Mouse (Mus musculus) stomach, postnatal 0 days (tissue): ENCODE data around the gene Nccrp1. TPM values are rescaled to one million over a fixed set of nuclear protein-coding genes. Genes with fewer than 3 reads are reported as not detected.

ENCODE experiments used
- ATAC-seq: fragments of 200-750 bp; cut with Nextera tagmentation; 2 replicates; pipeline ENCODE4 v1.8.0; 2017; ENCODE audit not compliant: low FRiP score, low TSS enrichment
- DNase-seq: peaks from one replicate; pipeline ENCODE4 v3.0.0-alpha.2; 2016; ENCODE audit warnings: low spot score
- H3K27ac ChIP-seq: fragments of 300-500 bp; sonication (generic); replicated peaks from 2 replicates; pipeline ENCODE4 v1.5.1; 2014; ENCODE audit warnings: mild to moderate bottlenecking, control low read depth
- H3K27me3 ChIP-seq: fragments of 300-500 bp; sonication (generic); 2 replicates; pipeline ENCODE4 v1.6.1; 2014; ENCODE audit warnings: low read length; ENCODE audit not compliant: control insufficient read depth, insufficient read depth
- H3K36me3 ChIP-seq: fragments of 300-500 bp; sonication (generic); 2 replicates; pipeline ENCODE4 v1.6.1; 2014; ENCODE audit warnings: low read length, mixed read lengths; ENCODE audit not compliant: control insufficient read depth, insufficient read depth
- H3K4me1 ChIP-seq: fragments of 300-500 bp; sonication (generic); replicated peaks from 2 replicates; pipeline ENCODE4 v1.6.1; 2014; ENCODE audit warnings: antibody characterized with exemption; ENCODE audit not compliant: control insufficient read depth, insufficient read depth
- H3K4me2 ChIP-seq: fragments of 300-500 bp; sonication (generic); replicated peaks from 2 replicates; pipeline ENCODE4 v1.6.1; 2014; ENCODE audit warnings: low read depth, mild to moderate bottlenecking, control low read depth, moderate library complexity
- H3K4me3 ChIP-seq: fragments of 300-500 bp; sonication (generic); 2 replicates; pipeline ENCODE4 v1.5.1; 2014; ENCODE audit warnings: low read depth, low read length, control low read depth
- H3K9ac ChIP-seq: fragments of 300-500 bp; sonication (generic); 2 replicates; pipeline ENCODE4 v1.6.1; 2014; ENCODE audit warnings: mild to moderate bottlenecking, low read length, control low read depth, mixed read lengths
- H3K9me3 ChIP-seq: fragments of 300-500 bp; sonication (generic); 2 replicates; pipeline ENCODE4 v1.6.1; 2016; ENCODE audit warnings: low read length; ENCODE audit not compliant: control insufficient read depth
- CTCF ChIP-seq: IDR thresholded peaks from 2 replicates; pipeline ENCODE4 v1.5.1; 2016; ENCODE audit warnings: antibody characterized with exemption, low read depth, mild to moderate bottlenecking, moderate library complexity
- EP300 ChIP-seq: optimal IDR thresholded peaks from 2 replicates; pipeline ENCODE3; 2016; ENCODE audit warnings: antibody characterized with exemption
- WGBS: fragments of 180-500 bp; shearing (Covaris S2); extraction: QIAGEN DNeasy Blood & Tissue Kit; methylation state at CpG from one replicate; pipeline ENCODE4 v1.1.7; 2014; 5-methylcytosine and 5-hydroxymethylcytosine counted together
- polyA plus RNA-seq: library from polyadenylated mRNA; unstranded; fragments of >200 nt; fragmentation: Nextera tagmentation; extraction: Ambion mirVana; gene quantifications from 2 replicates; pipeline ENCODE4 v1.2.1, GENCODE M21; 2015

The Nccrp1 gene
- polyA plus RNA-seq, 1 experiment from 2014 or later = 20.1 TPM

- DNase-seq (no peak), ATAC-seq (no peak)
- H3K4me2 ChIP-seq = no peak overlapping the region
Observed at GRCm38 (mm10) chr7:28581721-28582120, 34.7 kb upstream of the Nccrp1 start.

DNA sequence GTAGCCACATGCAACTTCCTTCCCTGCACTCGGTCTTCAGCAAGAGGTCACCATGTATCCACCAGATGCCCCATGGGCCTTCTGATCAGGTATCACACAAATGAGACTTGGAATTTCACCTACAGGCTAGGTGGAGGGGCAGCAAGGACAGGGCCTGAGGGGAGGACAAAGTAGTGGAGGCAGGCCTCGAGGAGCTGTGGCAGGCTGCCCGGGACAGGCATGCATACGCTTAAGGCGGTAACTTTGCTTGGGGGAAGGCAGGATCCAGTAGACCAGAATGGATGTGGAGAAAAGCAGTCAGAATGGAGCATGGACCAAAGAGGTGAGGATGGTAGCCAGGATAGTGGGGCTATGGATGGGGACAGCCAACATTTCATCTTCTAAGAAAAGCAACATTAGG lies 32.8 kb upstream of the Nccrp1 start:
- ATAC-seq = no peak
- H3K27ac ChIP-seq = peak overlapping the region; percentile 53; the same call in 1 of the 2 replicates
- H3K4me2 ChIP-seq = no peak overlapping the region
- H3K4me3 ChIP-seq = no peak overlapping the region
- H3K4me1 ChIP-seq = peaks cover 15% of the 10 kb centered on the region; the same call in 1 of the 2 replicates
- 57% methylated on average over 5 of the region's 5 CpGs for WGBS
- no peaks in the 10 kb centered on the region for H3K9me3 ChIP-seq
- H3K9ac ChIP-seq = no peak overlapping the region
- no peaks in the 10 kb centered on the region for H3K27me3 ChIP-seq
- no peaks in the 10 kb centered on the region for H3K36me3 ChIP-seq
- no peak for DNase-seq
- TF ChIP-seq CTCF (no peak), EP300 (no peak)

More at GRCm38 (mm10) chr7:28581721-28582120, 34.7 kb upstream of the Nccrp1 start:
- H3K4me1 ChIP-seq = peaks cover 18% of the 10 kb centered on the region
- H3K27ac ChIP-seq = peak overlapping the region; percentile 82
- H3K36me3 ChIP-seq = no peaks in the 10 kb centered on the region
- WGBS = 54% methylated on average over 4 of the region's 4 CpGs
- no peak overlapping the region; the same call in 1 of the 2 replicates for H3K9ac ChIP-seq
- H3K9me3 ChIP-seq = no peaks in the 10 kb centered on the region
- no peak overlapping the region for H3K4me3 ChIP-seq
- no peaks in the 10 kb centered on the region for H3K27me3 ChIP-seq
- TF ChIP-seq CTCF (no peak), EP300 (no peak)

DNA sequence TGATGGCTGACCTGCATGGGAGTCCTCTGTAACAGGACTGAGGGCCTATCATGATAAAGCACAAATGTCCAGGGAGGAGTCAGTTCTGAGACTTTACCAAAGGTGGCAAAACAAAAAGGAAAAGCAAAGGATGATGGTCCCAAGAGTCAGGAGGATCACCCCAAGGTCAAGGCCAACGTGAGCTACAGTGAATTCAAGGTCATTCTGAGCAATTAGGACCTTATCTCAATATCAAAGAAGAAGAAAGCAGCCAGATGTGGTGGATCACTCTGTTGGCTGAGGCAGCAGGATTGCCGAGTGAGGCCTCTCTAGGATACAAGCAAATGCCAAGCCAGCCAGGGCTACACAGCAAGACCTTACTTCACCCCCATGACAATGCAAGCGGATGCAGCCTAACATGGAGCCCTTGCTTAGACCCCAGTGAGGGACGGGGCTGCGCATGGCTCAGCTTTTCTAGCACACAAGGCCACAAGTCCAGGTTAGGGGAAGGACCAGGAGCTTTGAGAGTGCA lies 31.5 kb upstream of the Nccrp1 start:
- no peak overlapping the region for H3K4me2 ChIP-seq
- TF ChIP-seq EP300 = no peak
- no peak for TF ChIP-seq CTCF
- 61% methylated on average over 5 of the region's 5 CpGs for WGBS

GRCm38 (mm10) chr7:28577826-28578542 lies 30.9 kb upstream of the Nccrp1 start:
- peak; percentile 85 for ATAC-seq
- DNase-seq = peak; percentile 93
- Histone ChIP-seq H3K27me3 (no peaks in the 10 kb centered on the region), H3K9ac (peak overlapping the region; percentile 52; the same call in 1 of the 2 replicates), H3K4me1 (peaks cover 15% of the 10 kb centered on the region; the same call in 1 of the 2 replicates), H3K27ac (peak overlapping the region; percentile 94), H3K36me3 (no peaks in the 10 kb centered on the region), H3K4me3 (no peak overlapping the region), H3K9me3 (no peaks in the 10 kb centered on the region), H3K4me2 (0 out of 2 replicates have a peak overlapping the region, but pooled peaks have one; percentile 14)
- WGBS = 60% methylated on average over 9 of the region's 9 CpGs
- peak; percentile 29 for TF ChIP-seq EP300
- no peak for TF ChIP-seq CTCF

More for the DNA sequence above, 31.5 kb upstream of the Nccrp1 start:
- H3K27ac ChIP-seq = peak overlapping the region; percentile 94
- no peaks in the 10 kb centered on the region for H3K9me3 ChIP-seq
- DNase-seq (no peak), ATAC-seq (no peak)
- H3K36me3 ChIP-seq = no peaks in the 10 kb centered on the region
- no peaks in the 10 kb centered on the region for H3K27me3 ChIP-seq
- H3K9ac ChIP-seq = 0 out of 2 replicates have a peak overlapping the region, but pooled peaks have one; percentile 23
- H3K4me3 ChIP-seq = no peak overlapping the region
- H3K4me1 ChIP-seq = peaks cover 16% of the 10 kb centered on the region; the same call in 1 of the 2 replicates

- H3K4me2 ChIP-seq = peak overlapping the region; percentile 37
- peak overlapping the region; percentile 23; the same call in 1 of the 2 replicates for H3K9ac ChIP-seq
- H3K27me3 ChIP-seq = no peaks in the 10 kb centered on the region
- no peaks in the 10 kb centered on the region for H3K36me3 ChIP-seq
- H3K4me1 ChIP-seq = peaks cover 16% of the 10 kb centered on the region
- DNase-seq (peak; percentile 85), ATAC-seq (peak; percentile 80)
- no peaks in the 10 kb centered on the region for H3K9me3 ChIP-seq
- peak overlapping the region; percentile 94 for H3K27ac ChIP-seq
- H3K4me3 ChIP-seq = no peak overlapping the region
- TF ChIP-seq EP300 = no peak
- TF ChIP-seq CTCF = no peak
- 55% methylated on average over 5 of the region's 5 CpGs for WGBS
Observed at GRCm38 (mm10) chr7:28576271-28576914, 29.3 kb upstream of the Nccrp1 start.
